Mouse (Mus musculus) bone marrow macrophage, adult 2 months (primary cell): ENCODE results near the gene Gm13277.
"Not testable (repeated sequence)": the region's sequence is repeated elsewhere in the genome, so short reads cannot be mapped to it uniquely, and the experiment has no call there.

Experiments used
- CTCF ChIP-seq: IDR thresholded peaks from 2 replicates; pipeline ENCODE4 v1.5.1; 2012; ENCODE audit warnings: low read depth, mild to moderate bottlenecking, low read length, moderate library complexity
- POLR2A ChIP-seq: IDR thresholded peaks from 2 replicates; pipeline ENCODE4 v1.6.1; 2012; ENCODE audit warnings: mild to moderate bottlenecking, low read depth, low read length, borderline replicate concordance

DNA sequence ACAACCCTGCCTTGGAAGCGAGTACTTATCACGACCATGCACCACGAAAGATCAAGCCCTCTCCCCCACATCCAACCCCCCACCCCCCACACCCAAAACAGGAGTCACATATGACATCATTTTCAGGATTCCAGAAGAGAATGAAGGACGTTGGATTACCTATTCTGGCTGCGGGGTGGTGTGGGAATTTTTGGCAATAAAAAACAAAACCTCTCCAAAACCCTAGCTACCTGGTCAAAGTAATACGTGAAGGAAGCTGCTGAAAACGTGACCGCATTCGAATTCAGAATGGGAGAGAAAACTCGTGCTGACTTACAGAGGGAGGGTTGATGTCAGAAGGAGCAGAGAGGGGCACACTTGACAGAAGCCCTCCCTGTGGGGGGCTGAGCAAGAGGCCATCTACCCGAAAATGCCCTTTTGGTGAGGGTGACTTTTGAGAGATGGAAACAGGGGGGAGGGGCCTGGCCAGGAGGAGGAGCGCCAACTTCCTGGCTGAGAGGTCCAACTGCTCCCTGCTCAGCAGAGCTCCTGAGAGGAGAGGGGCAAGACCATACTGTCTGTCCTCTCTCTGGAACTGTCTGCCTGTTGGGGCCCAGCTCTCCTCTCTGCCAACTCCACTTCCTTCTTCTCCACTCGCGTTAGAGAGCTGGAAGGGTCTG, 28.7 kb upstream of the Gm13277 start, which contains the start of gene Gm13283:
- not testable (repeated sequence) for TF ChIP-seq CTCF, POLR2A
